Mouse (Mus musculus) fat pad, adult 2 months (tissue): ENCODE data around the gene Bpgm.

Source experiments
- DNase-seq: peaks from one replicate; pipeline ENCODE4 v3.0.0-alpha.2; 2011; ENCODE audit warnings: low read depth, low spot score; ENCODE audit errors: extremely low read depth

Bpgm gene

GRCm38 (mm10) chr6:34525927-34526326 lies 49.9 kb downstream of the Bpgm start:
- DNase-seq, result no peak

GRCm38 (mm10) chr6:34526389-34526788 lies 50.4 kb downstream of the Bpgm start:
- DNase-seq, result no peak

GRCm38 (mm10) chr6:34528131-34528530 lies 52.1 kb downstream of the Bpgm start:
- DNase-seq, result no peak

GRCm38 (mm10) chr6:34529992-34530391 lies 54.0 kb downstream of the Bpgm start:
- DNase-seq, result no peak

GRCm38 (mm10) chr6:34533055-34533454 lies 57.0 kb downstream of the Bpgm start:
- no peak for DNase-seq

GRCm38 (mm10) chr6:34533896-34534295 lies 57.9 kb downstream of the Bpgm start:
- no peak for DNase-seq

- peak; percentile 34 for DNase-seq
Measured at GRCm38 (mm10) chr6:34542866-34543265, 66.9 kb downstream of the Bpgm start.

GRCm38 (mm10) chr6:34543303-34544206 lies 67.5 kb downstream of the Bpgm start:
- no peak for DNase-seq

GRCm38 (mm10) chr6:34544207-34544602 lies 68.2 kb downstream of the Bpgm start:
- no peak for DNase-seq

- DNase-seq, result no peak
Measured at GRCm38 (mm10) chr6:34545286-34545685, 69.3 kb downstream of the Bpgm start.

- DNase-seq, result no peak
Measured at GRCm38 (mm10) chr6:34548406-34548990, 72.5 kb downstream of the Bpgm start.

GRCm38 (mm10) chr6:34549017-34549416 lies 73.0 kb downstream of the Bpgm start:
- no peak for DNase-seq

- no peak for DNase-seq
Measured at GRCm38 (mm10) chr6:34552489-34553157, 76.6 kb downstream of the Bpgm start.

- DNase-seq, result no peak
Measured at GRCm38 (mm10) chr6:34554291-34554997, 78.4 kb downstream of the Bpgm start.
